Mouse (Mus musculus) heart, adult 2 months (tissue): ENCODE results near the gene Wrb.

Experiments used
- CTCF ChIP-seq: fragments of 200-600 bp; IDR thresholded peaks from 2 replicates; pipeline ENCODE4 v1.8.1; 2022; ENCODE audit warnings: antibody characterized with exemption, mild to moderate bottlenecking, moderate library complexity
- POLR2A ChIP-seq: fragments of 200-500 bp; IDR thresholded peaks from 2 replicates; pipeline ENCODE4 v1.6.1; 2011; ENCODE audit warnings: mild to moderate bottlenecking, low read depth, low read length, control low read depth; ENCODE audit not compliant: insufficient read depth

DNA sequence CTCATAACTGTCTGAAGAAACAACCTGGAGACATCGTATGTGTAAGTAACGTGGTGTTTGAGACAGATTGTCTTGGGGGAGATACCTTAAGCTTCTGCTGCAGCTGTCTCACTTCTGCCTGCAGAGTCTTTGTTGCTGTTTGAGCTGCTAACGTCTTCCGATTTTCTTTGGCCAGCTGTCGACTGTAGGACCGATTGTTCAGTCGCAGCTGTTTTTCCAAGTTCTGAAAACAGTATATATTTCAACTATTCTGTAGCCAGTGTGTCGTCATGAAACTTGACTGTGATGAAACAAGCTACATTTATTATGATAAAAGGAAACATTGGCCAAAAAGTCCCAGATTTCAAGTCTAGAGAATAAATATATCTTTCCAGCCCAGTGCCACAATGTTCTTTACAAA lies 28.4 kb downstream of the Wrb start:
- TF ChIP-seq POLR2A = no peak
- TF ChIP-seq CTCF = no peak
